Mouse (Mus musculus): ENCODE data around the gene Ttc22.

The Ttc22 gene

DNA sequence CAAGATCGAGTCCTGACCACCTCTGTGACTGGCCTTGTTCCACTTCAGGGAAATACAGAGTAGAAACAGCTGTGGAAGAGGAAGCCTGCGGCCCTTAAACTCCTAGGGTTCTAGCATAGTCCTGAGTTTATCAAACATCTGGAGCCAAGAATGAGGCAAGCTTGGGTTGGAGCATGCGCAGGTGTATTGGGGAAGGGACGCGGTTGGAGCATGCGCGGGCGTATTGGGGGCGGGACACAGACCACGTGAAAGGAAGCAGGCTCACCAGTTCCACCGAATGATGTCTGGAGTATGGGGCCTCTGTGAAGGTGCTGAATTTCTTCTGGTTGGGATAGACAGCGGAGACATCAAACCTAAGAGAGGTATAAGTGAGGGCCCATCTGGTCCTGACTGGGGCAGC is 6.6 kb upstream of the Ttc22 start:
- no peak for DNase-seq (ENCODE audit: low spot score in 2 of 2)

DNA sequence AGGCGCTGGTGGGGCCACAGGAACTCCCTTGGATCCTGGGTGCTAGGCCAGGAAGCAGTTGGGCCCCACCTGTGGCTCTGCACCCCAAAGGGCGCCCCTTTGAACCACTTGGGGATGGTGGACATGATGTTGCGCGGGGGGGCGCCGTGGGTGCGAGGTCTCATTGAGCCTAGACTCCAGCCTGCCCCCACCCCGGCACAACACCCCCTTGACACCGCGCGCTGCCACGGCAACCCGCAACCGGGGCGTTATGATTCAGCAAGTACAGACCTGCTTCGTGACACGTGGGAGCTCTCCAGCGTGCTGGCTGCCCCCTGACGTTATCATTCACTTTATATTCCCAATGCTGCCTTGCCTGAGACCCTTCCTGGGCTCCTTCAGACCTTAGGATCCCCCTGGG is 5.2 kb upstream of the Ttc22 start, which contains the start of gene Lexm:
Lexm (minus strand) TSS at position 186 of the 400 bp plus-strand sequence.
- no peak for DNase-seq (ENCODE audit: low spot score in 2 of 2)

DNA sequence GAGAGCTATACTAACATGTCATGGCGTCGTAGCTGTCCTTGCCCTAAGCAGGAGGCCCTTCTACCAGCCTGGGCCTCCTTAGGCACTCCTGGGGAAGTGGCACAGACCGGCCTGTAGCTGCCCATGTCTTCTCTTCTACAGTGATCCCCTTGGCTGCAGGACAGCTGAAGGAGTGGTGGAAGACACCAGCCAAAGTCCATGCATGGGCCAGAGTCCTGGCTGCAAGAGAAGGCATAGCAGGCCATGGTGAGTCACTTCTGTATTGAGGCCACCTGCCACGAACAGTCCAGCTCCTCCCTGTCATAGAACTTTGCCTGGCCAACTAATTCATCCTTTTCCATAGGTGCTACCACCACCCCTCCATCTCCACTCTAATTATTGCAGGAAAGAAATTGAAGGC is 3.3 kb upstream of the Ttc22 start:
- DNase-seq (ENCODE audit: low spot score in 2 of 2), result no peak

DNA sequence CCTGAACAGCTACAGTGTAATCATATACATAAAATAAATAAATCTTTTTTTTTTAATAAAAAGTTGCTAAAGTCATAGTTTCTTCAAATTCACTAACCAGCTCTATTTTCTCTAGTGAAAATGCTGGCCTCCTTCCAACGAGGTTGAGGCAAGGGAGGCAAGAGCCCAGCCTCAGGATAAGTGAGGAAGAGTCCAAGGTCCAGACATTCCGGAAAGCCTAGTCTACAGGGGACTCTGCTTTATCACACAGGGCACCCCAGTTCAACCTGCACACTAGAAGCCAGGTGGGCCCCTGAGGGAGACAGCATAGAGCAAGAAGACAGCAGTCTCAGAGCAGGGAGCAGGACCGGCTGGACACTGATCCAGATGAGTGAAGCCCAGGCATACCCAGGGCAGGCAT is 804 bp upstream of the Ttc22 start:
- DNase-seq (ENCODE audit: low spot score in 2 of 2), result no peak

DNA sequence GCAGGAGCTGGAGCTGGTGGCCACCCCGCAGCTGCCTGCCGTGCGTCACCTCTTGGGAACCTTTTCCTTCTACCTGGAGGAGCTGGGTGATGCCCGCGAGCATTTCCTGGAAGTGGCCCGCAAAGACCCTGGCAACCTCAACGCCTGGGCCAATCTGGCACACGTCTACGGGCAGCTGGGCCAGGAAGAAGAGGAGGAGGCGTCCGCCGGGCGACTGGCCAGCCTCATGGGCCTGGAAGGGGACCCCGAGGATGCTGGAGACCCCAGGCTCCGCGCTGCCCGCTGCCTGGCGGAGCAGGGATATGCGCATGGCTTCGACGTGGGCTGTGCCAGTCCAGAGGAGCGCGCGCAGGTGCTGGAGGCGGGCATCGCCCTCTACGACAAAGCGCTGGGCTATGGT is 480 bp downstream of the Ttc22 start:
- no peak for DNase-seq (ENCODE audit: low spot score in 2 of 2)

DNA sequence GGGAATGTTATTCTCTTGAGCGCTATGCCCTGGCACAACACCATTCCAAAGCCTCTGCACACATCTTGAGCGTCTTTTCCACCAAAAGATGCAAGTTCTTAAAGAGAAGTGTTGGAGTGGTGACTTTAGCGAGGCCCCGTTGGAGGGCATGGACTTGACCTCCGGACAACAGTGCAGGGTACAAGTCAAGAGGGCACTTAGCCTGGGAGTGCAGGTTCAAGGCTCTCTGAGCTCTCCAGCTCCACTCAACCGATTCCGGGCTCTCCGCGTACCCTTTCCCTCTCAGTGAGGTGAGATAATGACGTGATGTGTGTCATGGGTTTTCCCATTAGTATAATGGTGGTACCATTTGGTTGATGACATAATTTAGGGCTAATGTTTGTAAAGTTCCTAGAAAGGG is 2.0 kb downstream of the Ttc22 start:
- DNase-seq (ENCODE audit: low spot score in 2 of 2), result no peak

DNA sequence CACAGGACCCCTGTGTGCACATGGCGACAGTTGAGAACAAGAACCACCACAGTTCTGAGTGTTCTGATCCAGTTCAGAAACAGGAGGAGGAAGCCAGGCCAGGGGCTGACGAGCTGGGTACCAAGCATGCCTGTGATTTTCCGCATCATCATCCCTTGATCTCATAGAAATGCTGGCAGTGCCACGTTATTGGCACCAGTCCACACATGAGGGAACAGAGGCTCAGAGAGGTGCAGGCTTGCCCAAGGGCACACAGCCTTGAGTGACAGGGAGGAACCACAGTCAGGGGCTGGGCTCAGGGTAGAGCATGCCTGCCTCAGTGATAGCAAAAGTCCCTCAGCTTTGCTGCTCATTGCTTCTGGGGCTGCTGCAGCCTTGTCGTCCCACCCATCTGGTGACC is 5.6 kb downstream of the Ttc22 start:
- DNase-seq (ENCODE audit: low spot score in 2 of 2), result no peak

DNA sequence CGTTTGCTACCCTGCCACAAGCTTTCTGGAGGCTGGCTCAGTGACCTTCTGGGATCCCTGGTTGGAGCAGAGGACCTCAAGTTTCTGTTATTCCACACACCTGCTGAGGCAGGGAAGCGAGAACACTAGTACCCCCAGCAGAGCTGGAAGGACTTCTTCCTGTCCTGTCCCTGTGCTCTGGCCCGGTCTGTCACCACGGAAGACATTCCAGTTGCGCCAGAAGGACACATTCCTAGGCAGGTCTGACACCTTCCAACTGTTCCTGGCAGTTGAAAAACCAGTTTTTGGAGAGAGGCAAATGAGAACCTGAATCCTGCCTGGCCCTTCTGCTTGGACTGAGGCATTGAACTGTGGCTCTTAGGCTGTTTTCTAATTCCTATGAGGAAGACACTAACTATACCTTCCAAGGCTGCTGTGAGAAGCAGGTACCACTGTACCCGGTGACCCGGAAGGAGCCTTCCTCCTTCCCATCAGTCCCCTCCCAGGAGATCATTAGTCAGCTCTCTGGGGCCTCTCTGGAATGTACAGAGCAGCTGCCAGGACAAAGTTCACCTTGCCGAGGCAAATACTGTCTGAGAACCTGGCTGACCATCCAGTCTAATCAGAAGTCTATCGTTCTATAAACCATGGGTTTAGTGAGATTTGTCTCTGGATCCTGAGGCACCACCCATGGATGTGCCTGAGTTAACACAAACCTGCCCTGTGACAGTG is 6.6 kb downstream of the Ttc22 start:
- DNase-seq (ENCODE audit: low spot score in 2 of 2), result no peak

DNA sequence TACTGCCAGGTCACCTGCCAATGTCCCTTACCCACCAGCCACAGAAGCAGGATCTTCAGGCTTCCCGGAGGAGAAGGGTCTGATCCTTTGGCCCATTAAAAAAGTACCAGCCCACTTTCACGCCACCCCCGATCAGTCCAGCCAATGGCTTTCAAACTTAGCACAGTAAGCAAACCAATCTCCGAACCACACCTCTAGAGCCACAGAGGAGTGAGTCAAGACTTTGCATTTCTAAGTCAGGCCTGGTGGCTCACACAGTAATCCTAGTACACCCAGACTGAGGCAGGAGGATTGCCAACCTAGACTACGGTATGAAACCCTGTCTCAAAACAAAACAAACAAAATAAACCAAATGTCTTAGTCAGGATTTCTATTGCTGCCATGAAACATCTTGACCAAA is 7.1 kb downstream of the Ttc22 start:
- no peak for DNase-seq (ENCODE audit: low spot score in 2 of 2)

DNA sequence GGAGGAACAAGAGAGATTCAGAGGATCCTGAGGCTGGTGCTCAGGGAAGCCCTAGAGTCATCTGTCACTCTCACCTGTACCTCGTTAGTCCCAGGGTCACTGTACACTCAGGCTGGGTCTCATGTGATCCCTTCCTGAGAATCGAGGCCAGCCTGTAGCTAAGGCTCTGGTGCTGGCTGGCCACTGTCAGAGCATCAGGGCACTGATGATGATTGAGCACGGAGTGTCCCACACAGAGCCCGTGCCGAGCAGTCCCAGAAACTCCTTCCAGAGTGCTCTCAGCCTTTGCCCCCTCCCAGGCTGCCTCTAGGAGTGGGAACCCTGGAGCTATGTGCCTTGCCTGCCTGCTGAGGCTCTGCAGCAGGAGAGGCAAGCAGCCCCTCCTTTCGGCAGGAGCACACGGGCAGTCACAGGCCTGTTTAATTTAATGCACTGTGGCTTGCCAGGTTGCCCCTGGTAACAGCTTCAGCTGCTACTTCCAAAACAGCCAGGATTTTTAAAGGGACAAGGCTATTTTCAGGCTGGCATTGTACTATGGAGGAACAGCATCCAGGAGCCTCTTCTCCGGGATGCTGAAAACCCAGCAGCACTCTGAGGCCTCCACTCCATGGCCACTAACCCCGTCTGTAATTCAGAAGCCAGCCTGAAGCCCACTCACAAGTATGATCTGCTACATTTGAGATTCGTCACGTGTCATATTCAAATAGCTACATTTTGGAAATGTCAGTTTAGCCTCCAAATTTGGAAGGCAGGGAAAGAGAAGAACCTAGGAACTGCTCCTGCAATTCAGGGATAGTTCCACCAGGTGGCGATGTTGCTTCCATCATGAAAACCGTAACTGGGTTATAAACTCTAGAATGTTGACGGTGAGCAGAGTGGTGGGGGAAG is 8.3 kb downstream of the Ttc22 start:
- DNase-seq (ENCODE audit: low spot score in 2 of 2), result peak; percentile 83 to 84

DNA sequence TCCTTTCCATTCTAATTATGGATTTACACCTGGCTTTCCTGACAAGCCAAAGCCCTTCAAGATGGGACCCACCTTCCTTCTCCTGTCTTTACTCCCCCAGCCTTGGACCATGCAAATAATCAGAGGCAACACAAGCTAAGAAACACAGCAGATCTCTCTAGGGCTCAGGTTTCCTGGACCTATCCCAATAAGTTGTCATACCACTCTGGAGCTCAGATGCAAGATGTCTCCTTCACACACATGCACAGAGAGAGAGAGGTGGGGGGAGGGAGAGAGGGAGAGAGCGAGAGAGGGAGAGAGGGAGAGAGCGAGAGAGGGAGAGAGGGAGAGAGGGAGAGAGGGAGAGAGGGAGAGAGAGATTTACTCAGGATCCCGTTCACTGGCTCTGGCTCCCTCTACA is 10.1 kb downstream of the Ttc22 start:
- no peak for DNase-seq (ENCODE audit: low spot score in 2 of 2)

DNA sequence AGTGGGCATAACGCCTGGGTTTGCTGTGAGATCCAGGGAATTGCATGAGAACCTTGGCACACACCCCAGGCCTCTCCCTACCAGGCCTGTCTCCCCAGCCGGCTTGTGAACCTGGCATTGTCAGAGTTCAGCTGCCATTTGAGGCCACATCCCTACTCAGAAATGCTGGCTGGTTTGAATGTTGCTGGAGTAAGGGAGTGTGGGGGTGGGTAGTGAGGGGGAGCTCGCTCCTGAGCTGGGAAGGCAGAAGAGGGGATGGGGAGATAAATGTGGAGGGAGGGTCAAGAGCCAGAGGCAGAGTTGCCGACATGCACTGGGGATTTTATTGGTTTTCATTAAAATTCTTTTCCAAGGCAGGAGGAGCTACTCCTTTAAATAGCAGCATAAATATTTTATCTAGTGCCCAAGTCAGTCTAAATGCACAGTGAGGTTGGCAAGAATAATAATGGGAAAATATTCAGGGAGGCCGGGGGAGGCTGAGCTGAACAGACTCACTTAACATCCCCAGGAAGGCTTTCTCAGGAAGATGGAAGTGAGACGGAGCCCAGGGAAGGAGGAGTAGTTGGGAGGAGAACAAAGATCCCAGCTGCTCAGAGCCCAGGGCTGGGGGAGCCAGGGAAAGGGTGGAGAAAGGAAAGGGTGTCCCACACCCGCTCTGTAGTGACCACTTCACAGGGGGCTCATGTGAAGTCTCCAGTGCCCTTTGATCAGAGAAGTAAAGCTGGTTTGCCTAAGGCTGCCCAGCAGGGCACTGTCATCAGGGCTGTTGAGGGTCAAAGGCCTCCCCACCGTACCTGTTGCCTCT is 11.3 kb downstream of the Ttc22 start:
- DNase-seq (ENCODE audit: low spot score in 2 of 2), result no peak

DNA sequence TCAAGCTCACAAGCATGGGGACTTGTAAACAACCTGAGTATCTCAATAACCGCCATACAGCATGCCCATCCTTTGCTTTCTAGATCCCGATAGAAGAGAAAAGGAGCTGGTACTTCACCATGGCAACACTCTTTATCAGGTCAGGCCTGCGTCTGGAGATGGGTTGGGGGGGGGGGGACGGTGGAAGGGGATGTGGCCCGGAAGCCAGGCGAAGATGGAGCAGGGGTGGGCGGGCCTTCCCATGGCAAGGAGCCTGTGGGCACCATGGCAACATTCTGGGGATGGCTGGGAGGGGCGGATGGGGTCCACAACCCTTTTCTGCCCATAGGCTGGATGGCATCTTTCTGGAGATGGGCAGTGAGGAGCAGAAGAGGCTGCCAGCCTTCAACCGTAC is 11.9 kb downstream of the Ttc22 start:
- DNase-seq (ENCODE audit: low spot score in 2 of 2), result no peak

DNA sequence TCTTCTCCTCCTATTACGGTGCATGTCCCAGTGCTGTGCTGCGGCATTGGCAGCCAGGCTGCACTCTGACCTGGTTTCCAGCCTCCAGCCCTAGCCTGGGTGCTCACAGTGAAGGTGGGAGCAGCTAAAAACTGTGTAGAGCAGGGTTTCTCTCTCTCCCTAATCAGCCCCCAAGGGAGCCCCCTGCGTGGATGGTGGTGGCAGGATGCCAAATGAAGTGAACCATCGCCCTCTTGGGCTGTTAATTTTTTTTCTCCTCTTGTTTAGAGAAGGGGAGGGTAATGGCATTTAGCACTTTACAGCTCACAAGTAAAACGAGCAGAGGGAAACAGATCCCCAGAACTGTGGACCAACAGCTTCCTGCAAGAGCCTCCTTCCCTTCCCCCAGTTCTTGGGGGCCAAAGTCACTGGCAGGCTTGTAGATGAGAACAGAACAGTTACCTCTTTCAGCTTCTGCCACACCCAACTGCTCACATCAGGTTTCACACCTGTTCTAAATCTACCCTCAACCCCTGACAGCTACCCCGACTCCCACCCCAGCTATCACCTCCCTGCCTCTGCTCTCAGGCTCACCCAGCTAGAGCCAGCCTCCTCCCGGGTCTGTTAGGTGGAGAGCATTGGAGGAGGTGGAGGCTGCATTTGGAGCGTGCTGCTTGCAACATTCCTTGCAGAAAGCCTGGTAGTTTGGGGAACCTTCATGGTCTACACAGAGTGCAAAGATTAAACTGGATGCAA is 21.4 kb downstream of the Ttc22 start:
- no peak for DNase-seq (ENCODE audit: low spot score in 2 of 2)

DNA sequence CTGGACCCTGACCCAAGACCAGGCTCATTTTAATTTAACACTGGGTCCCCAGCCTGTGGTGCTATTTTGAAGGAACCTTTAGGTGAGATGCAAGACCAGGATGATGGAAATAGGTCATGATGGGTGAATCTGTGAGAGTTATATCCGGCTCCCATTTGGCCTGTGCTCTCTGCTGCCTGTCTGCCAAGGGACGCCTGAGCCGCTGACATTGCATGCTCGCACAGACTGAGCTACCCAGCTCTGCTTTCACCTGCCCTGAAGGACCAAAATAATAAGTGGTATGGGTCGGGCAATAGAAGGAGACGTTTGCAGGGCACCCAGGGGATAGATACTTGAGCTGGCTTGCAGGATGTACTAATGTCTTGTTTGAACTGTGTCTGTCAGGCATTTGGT is 22.0 kb downstream of the Ttc22 start:
- no peak for DNase-seq (ENCODE audit: low spot score in 2 of 2)

DNA sequence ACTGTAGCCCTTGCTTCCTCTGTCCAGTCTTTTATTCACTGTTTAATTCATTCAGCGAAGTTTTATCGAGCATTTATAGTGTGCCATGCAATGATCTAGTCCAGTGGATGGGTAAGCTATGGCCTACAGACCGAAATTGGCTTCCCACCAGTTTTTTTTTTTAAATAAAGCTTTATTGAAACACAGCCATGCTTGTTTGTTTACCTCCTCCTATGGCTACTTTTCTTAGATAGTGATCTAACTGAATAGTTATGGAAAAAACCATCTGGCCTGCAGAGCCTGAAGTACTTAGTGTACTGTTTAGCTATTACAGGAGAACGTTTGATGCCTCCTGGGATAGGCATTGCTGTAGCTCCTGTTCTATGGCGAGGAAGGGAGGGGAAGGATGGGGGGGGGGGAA is 23.6 kb downstream of the Ttc22 start:
- DNase-seq (ENCODE audit: low spot score in 2 of 2), result no peak

DNA sequence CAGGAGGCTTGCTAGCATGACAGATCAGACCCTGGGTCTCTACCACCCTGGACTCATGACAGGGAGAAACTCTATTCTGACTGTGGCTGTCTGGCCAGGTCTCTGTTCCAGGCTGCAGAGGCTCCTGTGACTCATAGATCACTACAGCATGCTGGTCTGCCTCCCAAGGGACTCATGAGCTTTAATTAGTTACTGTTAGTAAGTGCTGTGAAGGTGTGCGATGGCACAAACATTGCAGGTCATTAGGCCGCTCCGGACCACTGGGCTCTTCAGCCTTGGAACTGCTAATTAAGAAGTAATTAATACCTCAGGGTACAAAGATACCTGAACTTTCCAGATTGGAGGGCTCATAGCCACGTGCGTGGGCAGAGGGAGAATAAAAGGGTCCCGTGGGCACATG is 24.9 kb downstream of the Ttc22 start:
- DNase-seq (ENCODE audit: low spot score in 2 of 2), result no peak

DNA sequence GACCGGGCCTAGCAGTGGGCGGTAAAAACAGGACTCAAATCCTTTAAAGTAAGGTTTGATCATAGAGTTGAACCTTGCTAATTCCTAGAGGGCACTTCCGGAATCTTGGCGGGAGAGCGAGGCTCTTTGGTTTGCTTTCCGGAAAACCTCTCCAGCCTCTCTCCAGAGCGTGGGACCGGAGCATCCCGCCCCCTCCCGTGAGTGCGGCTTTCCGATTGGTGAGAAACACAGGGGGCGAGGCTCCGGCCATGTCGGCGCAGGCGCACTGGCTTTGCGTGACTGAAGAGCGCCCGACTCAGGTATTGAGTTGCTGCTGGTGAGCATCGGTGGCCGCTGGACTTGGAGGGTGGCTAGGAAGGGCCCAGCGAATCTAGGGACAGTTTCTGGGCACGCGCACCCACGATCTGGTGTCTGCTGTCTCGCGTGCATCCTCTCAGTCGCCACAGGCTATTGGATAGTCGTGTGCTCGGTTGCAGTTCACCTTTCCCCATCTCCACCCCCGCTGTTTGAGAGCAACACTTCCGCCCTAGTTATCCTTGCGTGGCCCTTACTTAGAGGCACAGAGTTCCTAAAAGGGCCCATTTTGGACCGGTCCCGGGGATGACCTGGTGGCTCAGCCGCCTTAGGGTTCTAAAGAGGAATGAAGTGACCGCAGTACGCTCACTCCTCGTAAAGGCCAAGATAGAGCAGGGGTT is 28.7 kb downstream of the Ttc22 start, which contains the start of gene Pars2:
Pars2 (plus strand) TSS at position 237 of the 695 bp plus-strand sequence.
- DNase-seq (ENCODE audit: low spot score in 2 of 2), result peak; percentile 97

DNA sequence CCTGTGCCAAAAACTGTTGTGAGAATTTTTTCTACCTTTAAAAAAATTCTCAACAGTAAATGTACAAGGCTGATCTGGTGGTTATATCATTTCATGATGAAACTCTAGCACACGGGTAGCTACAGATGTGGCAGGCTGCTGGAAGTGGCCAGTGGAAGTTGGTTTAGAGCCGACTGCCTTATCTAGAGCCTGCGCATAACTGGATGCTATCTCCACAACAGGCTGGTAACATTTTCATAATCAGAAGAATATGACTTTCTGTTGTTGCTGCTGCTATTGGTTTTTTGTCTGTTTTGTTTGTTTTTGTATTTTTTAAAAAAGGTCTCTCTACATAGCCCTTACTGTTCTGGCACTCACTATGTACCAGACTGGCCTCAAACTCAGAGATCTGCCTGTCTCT is 30.3 kb downstream of the Ttc22 start:
- DNase-seq (ENCODE audit: low spot score in 2 of 2), result no peak

DNA sequence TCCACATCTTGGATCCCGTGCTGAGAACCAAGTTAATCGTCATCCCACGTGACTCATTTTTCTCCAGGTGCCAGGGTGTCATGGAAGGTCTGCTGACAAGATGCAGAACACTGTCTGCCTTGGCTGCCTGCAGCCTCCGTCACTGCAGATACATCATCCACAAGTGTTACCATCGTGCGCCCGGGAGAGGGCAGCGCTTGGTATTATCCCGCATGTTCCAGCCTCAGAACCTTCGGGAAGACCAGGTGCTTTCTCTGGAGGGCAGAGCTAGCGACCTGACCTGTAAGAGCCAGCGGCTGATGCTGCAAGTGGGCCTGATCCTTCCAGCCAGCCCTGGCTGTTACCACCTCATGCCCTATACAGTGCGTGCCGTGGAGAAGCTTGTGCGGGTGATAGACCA is 30.8 kb downstream of the Ttc22 start:
- no peak for DNase-seq (ENCODE audit: low spot score in 2 of 2)

DNA sequence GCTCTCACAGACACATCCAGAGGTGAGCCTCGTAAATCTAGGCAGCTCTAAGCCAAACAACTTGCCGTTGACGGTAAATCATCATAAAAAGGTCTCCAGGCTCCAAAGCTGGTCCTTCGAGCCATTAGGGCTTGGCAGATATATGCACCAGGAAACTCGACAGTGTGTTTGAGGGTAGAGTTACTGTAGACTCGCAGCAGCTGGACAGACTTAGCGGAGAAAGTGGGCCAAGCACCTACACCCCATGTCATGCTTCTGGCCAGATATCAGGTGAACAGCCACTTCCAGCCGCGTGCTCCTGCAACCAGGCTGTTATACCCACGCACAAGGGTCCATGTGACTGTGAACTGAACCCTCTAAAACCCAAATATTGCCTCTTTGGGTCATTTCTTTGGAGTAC is 33.4 kb downstream of the Ttc22 start:
- DNase-seq (ENCODE audit: low spot score in 2 of 2), result no peak

All from frontal cortex, postnatal 10 days (tissue).